Mouse (Mus musculus) hindbrain, embryonic 14.5 days (tissue): ENCODE results near the gene Fry. TPM values are rescaled to one million over a fixed set of nuclear protein-coding genes. Genes with fewer than 3 reads are reported as not detected.

Experiments
- ATAC-seq: fragments of 200-750 bp; cut with Nextera tagmentation; 2 replicates; pipeline ENCODE4 v1.8.0; 2017; ENCODE audit warnings: moderate number of reproducible peaks, mild to moderate bottlenecking, moderate TSS enrichment, moderate library complexity; ENCODE audit not compliant: low FRiP score
- DNase-seq: peaks from one replicate; pipeline ENCODE4 v3.0.0-alpha.2; 2015; ENCODE audit warnings: low spot score
- H3K27ac ChIP-seq: fragments of 300-500 bp; sonication (generic); 2 replicates; pipeline ENCODE4 v1.5.1; 2014; ENCODE audit warnings: mild to moderate bottlenecking, moderate library complexity
- H3K27me3 ChIP-seq: fragments of 300-500 bp; sonication (generic); 2 replicates; pipeline ENCODE4 v1.6.1; 2014; ENCODE audit warnings: mild to moderate bottlenecking, low read length, mixed read lengths; ENCODE audit not compliant: control insufficient read depth, insufficient read depth
- H3K36me3 ChIP-seq: fragments of 300-500 bp; sonication (generic); replicated peaks from 2 replicates; pipeline ENCODE4 v1.6.1; 2014; ENCODE audit not compliant: control insufficient read depth, insufficient read depth
- H3K4me1 ChIP-seq: fragments of 300-500 bp; sonication (generic); replicated peaks from 2 replicates; pipeline ENCODE4 v1.6.1; 2014; ENCODE audit warnings: antibody characterized with exemption, low read length, mixed read lengths; ENCODE audit not compliant: control insufficient read depth, insufficient read depth
- H3K4me2 ChIP-seq: fragments of 300-500 bp; sonication (generic); replicated peaks from 2 replicates; pipeline ENCODE4 v1.6.1; 2014; ENCODE audit warnings: mild to moderate bottlenecking, moderate library complexity
- H3K4me3 ChIP-seq: fragments of 300-500 bp; sonication (generic); replicated peaks from 2 replicates; pipeline ENCODE4 v1.5.1; 2014; ENCODE audit warnings: mild to moderate bottlenecking, low read length
- H3K9ac ChIP-seq: fragments of 300-500 bp; sonication (generic); 2 replicates; pipeline ENCODE4 v1.6.1; 2014
- H3K9me3 ChIP-seq: fragments of 300-500 bp; sonication (generic); 2 replicates; pipeline ENCODE4 v1.6.1; 2016; ENCODE audit warnings: low read length; ENCODE audit not compliant: control insufficient read depth
- WGBS: fragments of 180-500 bp; shearing (Covaris S2); extraction: QIAGEN DNeasy Blood & Tissue Kit; methylation state at CpG from one replicate; pipeline ENCODE4 v1.1.7; 2014; 5-methylcytosine and 5-hydroxymethylcytosine counted together
- polyA plus RNA-seq: library from polyadenylated mRNA; unstranded; fragments of >200 nt; fragmentation: Nextera tagmentation; extraction: Ambion mirVana; gene quantifications from 2 replicates; pipeline ENCODE4 v1.2.1, GENCODE M21; 2014

The Fry gene
- polyA plus RNA-seq, 1 experiment from 2014 or later, result 66.7 TPM

- ATAC-seq, result no peak
- Histone ChIP-seq H3K36me3 (peaks cover 85% of the 10 kb centered on the region), H3K4me2 (no peak overlapping the region), H3K27ac (no peak overlapping the region), H3K9ac (no peak overlapping the region), H3K9me3 (no peaks in the 10 kb centered on the region), H3K4me3 (no peak overlapping the region), H3K27me3 (no peaks in the 10 kb centered on the region), H3K4me1 (no peaks in the 10 kb centered on the region)
- DNase-seq, result no peak
- WGBS, result 81% methylated on average over 17 of the region's 17 CpGs
Measured at GRCm38 (mm10) chr5:150457165-150457903, 338.9 kb downstream of the Fry start.

GRCm38 (mm10) chr5:150457904-150458739 lies 339.7 kb downstream of the Fry start:
- Histone ChIP-seq H3K9ac (no peak overlapping the region), H3K27ac (no peak overlapping the region), H3K36me3 (peaks cover 77% of the 10 kb centered on the region), H3K9me3 (no peaks in the 10 kb centered on the region), H3K4me1 (no peaks in the 10 kb centered on the region), H3K4me2 (no peak overlapping the region), H3K4me3 (no peak overlapping the region), H3K27me3 (no peaks in the 10 kb centered on the region)
- WGBS, result 50% methylated on average over 17 of the region's 17 CpGs
- ATAC-seq, result peak; percentile 66
- no peak for DNase-seq

GRCm38 (mm10) chr5:150459801-150460200 lies 341.4 kb downstream of the Fry start:
- H3K36me3 ChIP-seq, result peaks cover 73% of the 10 kb centered on the region
- 79% methylated on average over 4 of the region's 4 CpGs for WGBS
- ATAC-seq, result no peak

GRCm38 (mm10) chr5:150464721-150465120 lies 346.3 kb downstream of the Fry start:
- H3K4me3 ChIP-seq, result no peak overlapping the region
- H3K4me1 ChIP-seq, result no peaks in the 10 kb centered on the region
- no peak for ATAC-seq
- no peak overlapping the region for H3K9ac ChIP-seq
- WGBS, result 64% methylated on average over 3 of the region's 3 CpGs
- no peak overlapping the region for H3K27ac ChIP-seq
- no peaks in the 10 kb centered on the region for H3K27me3 ChIP-seq
- H3K36me3 ChIP-seq, result peaks cover 59% of the 10 kb centered on the region
- no peak overlapping the region for H3K4me2 ChIP-seq
- no peaks in the 10 kb centered on the region for H3K9me3 ChIP-seq
- no peak for DNase-seq

More at GRCm38 (mm10) chr5:150459801-150460200, 341.4 kb downstream of the Fry start:
- Histone ChIP-seq H3K4me1 (no peaks in the 10 kb centered on the region), H3K27ac (no peak overlapping the region), H3K9me3 (no peaks in the 10 kb centered on the region), H3K4me3 (no peak overlapping the region), H3K4me2 (no peak overlapping the region), H3K9ac (no peak overlapping the region), H3K27me3 (no peaks in the 10 kb centered on the region)
- DNase-seq, result no peak

- peaks cover 60% of the 10 kb centered on the region for H3K36me3 ChIP-seq
- no peak overlapping the region for H3K4me3 ChIP-seq
- H3K27ac ChIP-seq, result no peak overlapping the region
- 84% methylated on average over 6 of the region's 6 CpGs for WGBS
- DNase-seq (no peak), ATAC-seq (no peak)
- H3K4me2 ChIP-seq, result no peak overlapping the region
- no peaks in the 10 kb centered on the region for H3K4me1 ChIP-seq
- H3K9me3 ChIP-seq, result no peaks in the 10 kb centered on the region
- H3K9ac ChIP-seq, result no peak overlapping the region
- H3K27me3 ChIP-seq, result no peaks in the 10 kb centered on the region
Measured at GRCm38 (mm10) chr5:150465218-150465617, 346.8 kb downstream of the Fry start.

- H3K4me2 ChIP-seq, result no peak overlapping the region
- ATAC-seq, result no peak
- DNase-seq, result peak; percentile 36
- peaks cover 55% of the 10 kb centered on the region for H3K36me3 ChIP-seq
- H3K4me1 ChIP-seq, result no peaks in the 10 kb centered on the region
- H3K9ac ChIP-seq, result no peak overlapping the region
- no peak overlapping the region for H3K4me3 ChIP-seq
- H3K27me3 ChIP-seq, result no peaks in the 10 kb centered on the region
- no peaks in the 10 kb centered on the region for H3K9me3 ChIP-seq
- WGBS, result 81% methylated on average over 12 of the region's 12 CpGs
- H3K27ac ChIP-seq, result no peak overlapping the region
Measured at GRCm38 (mm10) chr5:150466132-150466531, 347.7 kb downstream of the Fry start.

GRCm38 (mm10) chr5:150468431-150468830 lies 350.0 kb downstream of the Fry start:
- no peaks in the 10 kb centered on the region for H3K9me3 ChIP-seq
- no peak overlapping the region for H3K4me3 ChIP-seq
- no peaks in the 10 kb centered on the region for H3K4me1 ChIP-seq
- H3K27me3 ChIP-seq, result no peaks in the 10 kb centered on the region
- DNase-seq, result no peak
- no peak for ATAC-seq
- no peak overlapping the region for H3K9ac ChIP-seq
- no peak overlapping the region for H3K4me2 ChIP-seq
- WGBS, result 79% methylated on average over 6 of the region's 6 CpGs
- H3K36me3 ChIP-seq, result peaks cover 71% of the 10 kb centered on the region
- H3K27ac ChIP-seq, result no peak overlapping the region

GRCm38 (mm10) chr5:150477364-150477763 lies 358.9 kb downstream of the Fry start:
- Histone ChIP-seq H3K27me3 (no peaks in the 10 kb centered on the region), H3K27ac (no peak overlapping the region), H3K9ac (no peak overlapping the region), H3K4me2 (no peak overlapping the region), H3K4me1 (no peaks in the 10 kb centered on the region), H3K36me3 (peaks cover 60% of the 10 kb centered on the region), H3K4me3 (no peak overlapping the region), H3K9me3 (no peaks in the 10 kb centered on the region)
- ATAC-seq (no peak), DNase-seq (no peak)
- WGBS, result 72% methylated on average over 4 of the region's 4 CpGs

GRCm38 (mm10) chr5:150478612-150479011 lies 360.2 kb downstream of the Fry start:
- Histone ChIP-seq H3K4me1 (no peaks in the 10 kb centered on the region), H3K27ac (no peak overlapping the region), H3K27me3 (no peaks in the 10 kb centered on the region), H3K9ac (no peak overlapping the region), H3K4me3 (no peak overlapping the region), H3K36me3 (peaks cover 60% of the 10 kb centered on the region), H3K4me2 (no peak overlapping the region), H3K9me3 (no peaks in the 10 kb centered on the region)
- DNase-seq (no peak), ATAC-seq (no peak)
- WGBS, result 86% methylated on average over 4 of the region's 4 CpGs
